Mouse (Mus musculus) limb, embryonic 12.5 days (tissue): ENCODE measurements around the gene Glycam1. TPM values are rescaled to one million over a fixed set of nuclear protein-coding genes. Genes with fewer than 3 reads are reported as not detected.

Experiments used
- ATAC-seq: fragments of 200-750 bp; cut with Nextera tagmentation; 2 replicates; pipeline ENCODE4 v1.8.0; 2017; ENCODE audit warnings: low read depth, moderate TSS enrichment; ENCODE audit not compliant: insufficient number of reproducible peaks, insufficient read depth, low FRiP score, low TSS enrichment
- H3K27ac ChIP-seq: fragments of 300-500 bp; sonication (generic); 2 replicates; pipeline ENCODE4 v1.5.1; 2016; ENCODE audit warnings: mild to moderate bottlenecking, moderate library complexity
- H3K27me3 ChIP-seq: fragments of 300-500 bp; sonication (generic); 2 replicates; pipeline ENCODE4 v1.6.1; 2016; ENCODE audit warnings: mild to moderate bottlenecking, moderate library complexity
- H3K36me3 ChIP-seq: fragments of 300-500 bp; sonication (generic); 2 replicates; pipeline ENCODE4 v1.6.1; 2016; ENCODE audit warnings: mild to moderate bottlenecking, moderate library complexity
- H3K4me1 ChIP-seq: fragments of 300-500 bp; sonication (generic); replicated peaks from 2 replicates; pipeline ENCODE4 v1.6.1; 2016
- H3K4me2 ChIP-seq: fragments of 300-500 bp; sonication (generic); 2 replicates; pipeline ENCODE4 v1.6.1; 2016; ENCODE audit warnings: mild to moderate bottlenecking, moderate library complexity
- H3K4me3 ChIP-seq: fragments of 300-500 bp; sonication (generic); replicated peaks from 2 replicates; pipeline ENCODE4 v1.5.1; 2016; ENCODE audit warnings: mild to moderate bottlenecking
- H3K9ac ChIP-seq: fragments of 300-500 bp; sonication (generic); replicated peaks from 2 replicates; pipeline ENCODE4 v1.6.1; 2016; ENCODE audit warnings: mild to moderate bottlenecking, moderate library complexity
- H3K9me3 ChIP-seq: fragments of 300-500 bp; sonication (generic); 2 replicates; pipeline ENCODE4 v1.6.1; 2016; ENCODE audit warnings: mild to moderate bottlenecking, moderate library complexity
- WGBS: fragments of 180-500 bp; shearing (Covaris S2); methylation state at CpG from one replicate; pipeline ENCODE4 v1.1.7; 2016; 5-methylcytosine and 5-hydroxymethylcytosine counted together
- polyA plus RNA-seq: library from polyadenylated mRNA; unstranded; fragments of >200 nt; fragmentation: Nextera tagmentation; extraction: Ambion mirVana; gene quantifications from 2 replicates; pipeline ENCODE4 v1.2.1, GENCODE M21; 2016

The Glycam1 gene
- polyA plus RNA-seq, 1 experiment from 2014 or later = not detected

GRCm38 (mm10) chr15:103518600-103519385, 46.1 kb downstream of the Glycam1 start:
- H3K9ac ChIP-seq = no peak overlapping the region
- ATAC-seq = no peak
- H3K4me1 ChIP-seq = peaks cover 14% of the 10 kb centered on the region
- H3K4me2 ChIP-seq = no peak overlapping the region; the same call in 1 of the 2 replicates
- no peaks in the 10 kb centered on the region for H3K27me3 ChIP-seq
- WGBS = 14% methylated on average over 5 of the region's 5 CpGs
- H3K9me3 ChIP-seq = no peaks in the 10 kb centered on the region
- H3K36me3 ChIP-seq = no peaks in the 10 kb centered on the region
- H3K4me3 ChIP-seq = no peak overlapping the region
- H3K27ac ChIP-seq = no peak overlapping the region

- Histone ChIP-seq H3K9ac (no peak overlapping the region), H3K27me3 (peaks cover 17% of the 10 kb centered on the region), H3K4me2 (peak overlapping the region; percentile 55), H3K9me3 (no peaks in the 10 kb centered on the region), H3K27ac (no peak overlapping the region), H3K36me3 (no peaks in the 10 kb centered on the region), H3K4me1 (peaks cover 20% of the 10 kb centered on the region), H3K4me3 (no peak overlapping the region)
- WGBS = 42% methylated on average over 3 of the region's 3 CpGs
- ATAC-seq = no peak
Observed at GRCm38 (mm10) chr15:103514914-103515313, 50.0 kb downstream of the Glycam1 start.

GRCm38 (mm10) chr15:103514119-103514518, 50.8 kb downstream of the Glycam1 start:
- Histone ChIP-seq H3K9ac (0 out of 2 replicates have a peak overlapping the region, but pooled peaks have one; percentile 42), H3K4me3 (peak overlapping the region; percentile 34), H3K4me2 (peak overlapping the region; percentile 55), H3K27me3 (peaks cover 21% of the 10 kb centered on the region), H3K4me1 (peaks cover 16% of the 10 kb centered on the region), H3K36me3 (no peaks in the 10 kb centered on the region), H3K27ac (no peak overlapping the region), H3K9me3 (no peaks in the 10 kb centered on the region)
- ATAC-seq = peak; percentile 91
- 4% methylated on average over 10 of the region's 10 CpGs for WGBS

- peak overlapping the region; percentile 55 for H3K4me2 ChIP-seq
- H3K27me3 ChIP-seq = peaks cover 23% of the 10 kb centered on the region
- WGBS = 6% methylated on average over 7 of the region's 7 CpGs
- H3K4me3 ChIP-seq = peak overlapping the region; percentile 34
- peaks cover 13% of the 10 kb centered on the region for H3K4me1 ChIP-seq
- no peak overlapping the region for H3K27ac ChIP-seq
- no peaks in the 10 kb centered on the region for H3K9me3 ChIP-seq
- no peaks in the 10 kb centered on the region for H3K36me3 ChIP-seq
- H3K9ac ChIP-seq = no peak overlapping the region; the same call in 1 of the 2 replicates
- ATAC-seq = peak; percentile 66
Observed at GRCm38 (mm10) chr15:103513621-103514031, 51.3 kb downstream of the Glycam1 start.

Other genes with a start within 250 kb of the Glycam1 start
- 11.2 and 13.3 TPM in 2 replicates for gene Zfp385a, start 225.0 kb downstream of the Glycam1 start, polyA plus RNA-seq
- gene Itga5, start 198.3 kb downstream of the Glycam1 start, polyA plus RNA-seq = 45.1 and 50.5 TPM in 2 replicates
- not detected in 2 replicates for gene Gtsf1, start 134.6 kb downstream of the Glycam1 start, polyA plus RNA-seq
- gene Gtsf2, start 116.6 kb downstream of the Glycam1 start, polyA plus RNA-seq = not detected in 2 replicates
- gene Nckap1l, start 111.3 kb downstream of the Glycam1 start, polyA plus RNA-seq = 1.4 and 1.7 TPM in 2 replicates
- gene Pde1b, start 62.0 kb downstream of the Glycam1 start, polyA plus RNA-seq = 4.2 and 4.5 TPM in 2 replicates
- 7.9 and 10.1 TPM in 2 replicates for gene Ppp1r1a, start 27.1 kb downstream of the Glycam1 start, polyA plus RNA-seq
- gene Mucl1, start 190.4 kb upstream of the Glycam1 start, polyA plus RNA-seq = not detected in 2 replicates